Mouse (Mus musculus): ENCODE measurements around the gene Olfr461.

GRCm38 (mm10) chr6:40554950-40555349 lies at the start of gene Olfr461:
- TF ChIP-seq CTCF (IDR thresholded peaks at IDR 0.05; ENCODE audit: borderline replicate concordance, control insufficient read depth, extremely low read depth, insufficient read depth, low read length, poor library complexity) (no peak), POLR2A (IDR thresholded peaks at IDR 0.05; ENCODE audit: control insufficient read depth, extremely low read depth, insufficient read depth, low read length, poor library complexity) (no peak)

Data from thymus, adult 2 months (tissue).